In genomic region chr6:38916571-38916970, GRCm38 (mm10) we compare ENCODE assay signal across 20 mouse cellular contexts. TPM values are rescaled to one million over a fixed set of nuclear protein-coding genes. Genes with fewer than 3 reads are reported as not detected.
DNase-seq lines count a peak whose midpoint lies in the region; ATAC-seq and TF ChIP-seq lines count a peak whose summit lies in the region.
"Had no signal": no experiment of that assay in that cellular context is flagged by ENCODE, and none has a peak within 500 bp of the region (broad histone marks: within the 10 kb centered on the region; RNA-seq: fewer than 3 reads in every experiment).

No protein-coding gene starts in this region.

- H3K27me3 ChIP-seq in liver, embryonic 11.5 days (replicated peaks; ENCODE audit: control insufficient read depth, insufficient read depth, low read length): 0 out of 2 replicates have a peak, but pooled peaks cover 2% of the 10 kb centered on the region
- no peaks in the 10 kb centered on the region for H3K27me3 ChIP-seq in liver, embryonic 15.5 days
- H3K27me3 ChIP-seq: forebrain, embryonic 12.5 days; heart, embryonic 12.5 days had no signal

- 0 out of 2 replicates have a peak, but pooled peaks have one; percentile 28 for ATAC-seq in erythroblast, adult 5-6 weeks (replicated peaks; ENCODE audit: low FRiP score, poor library complexity, severe bottlenecking)
- 0 out of 2 replicates have a peak, but pooled peaks have one; percentile 43 for ATAC-seq in liver, embryonic 11.5 days (replicated peaks; ENCODE audit: low FRiP score)
- ATAC-seq in liver, embryonic 15.5 days (ENCODE audit: insufficient read depth): peak; percentile 25
- ATAC-seq: forebrain, embryonic 16.5 days had no signal

- H3K9me3 ChIP-seq in liver, embryonic 11.5 days (ENCODE audit: control insufficient read depth, low read length): no peaks in the 10 kb centered on the region
- no peaks in the 10 kb centered on the region for H3K9me3 ChIP-seq in liver, embryonic 15.5 days (replicated peaks)
- H3K9me3 ChIP-seq: embryonic facial prominence, embryonic 10.5 days; forebrain, embryonic 12.5 days; heart, embryonic 12.5 days; hindbrain, embryonic 10.5 days had no signal

- peaks cover 12% of the 10 kb centered on the region for H3K4me1 ChIP-seq in bone marrow, adult 2 months (ENCODE audit: control insufficient read depth, insufficient read depth, low read length)
- H3K4me1 ChIP-seq in liver, embryonic 11.5 days (replicated peaks; ENCODE audit: control insufficient read depth, insufficient read depth, low read length): peaks cover 80% of the 10 kb centered on the region
- H3K4me1 ChIP-seq in liver, embryonic 15.5 days (replicated peaks): peaks cover 100% of the 10 kb centered on the region

- no peak overlapping the region for H3K4me3 ChIP-seq in bone marrow, adult 2 months (replicated peaks; ENCODE audit: control insufficient read depth, low read depth, low read length)
- H3K4me3 ChIP-seq in liver, embryonic 11.5 days (ENCODE audit: low read depth, low read length): no peak overlapping the region
- peak overlapping the region; percentile 29; the same call in 1 of the 2 replicates for H3K4me3 ChIP-seq in liver, embryonic 15.5 days (replicated peaks)
- H3K4me3 ChIP-seq: embryonic facial prominence, embryonic 10.5 days; forebrain, embryonic 12.5 days; heart, adult 2 months; heart, embryonic 12.5 days; hindbrain, embryonic 10.5 days had no signal

- no peak for TF ChIP-seq POLR2A in bone marrow, adult 2 months (IDR thresholded peaks at IDR 0.05; ENCODE audit: borderline replicate concordance, control insufficient read depth, low read depth, low read length)

- no peaks in the 10 kb centered on the region for H3K36me3 ChIP-seq in liver, embryonic 11.5 days (ENCODE audit: control insufficient read depth, insufficient read depth, low read length)
- no peaks in the 10 kb centered on the region for H3K36me3 ChIP-seq in liver, embryonic 15.5 days (replicated peaks)
- H3K36me3 ChIP-seq: embryonic facial prominence, embryonic 10.5 days; forebrain, embryonic 12.5 days; heart, embryonic 12.5 days; hindbrain, embryonic 10.5 days had no signal

- 0 out of 2 replicates have a peak overlapping the region, but pooled peaks have one; percentile 15 for H3K9ac ChIP-seq in liver, embryonic 11.5 days (ENCODE audit: low read depth, low read length)
- peak overlapping the region; percentile 52 for H3K9ac ChIP-seq in liver, embryonic 15.5 days
- H3K9ac ChIP-seq: forebrain, embryonic 12.5 days; heart, embryonic 12.5 days; hindbrain, embryonic 14.5 days had no signal

- WGBS in bone marrow, adult 2 months: 67% methylated on average over 4 of the region's 4 CpGs
- WGBS in liver, embryonic 11.5 days: 41% methylated on average over 4 of the region's 4 CpGs
- WGBS in liver, embryonic 15.5 days (ENCODE audit: insufficient replicate concordance): 16% methylated on average over 4 of the region's 4 CpGs

- DNase-seq in liver, embryonic 11.5 days (ENCODE audit: low spot score): no peak
- no peak for DNase-seq in spleen, postnatal 4 days (ENCODE audit: low spot score in 2 of 2)
- no peak for DNase-seq in heart, adult 8-10 months (ENCODE audit: low spot score)
- DNase-seq in adrenal gland, postnatal 36 days: no peak
- DNase-seq in right cerebral cortex, postnatal 4 days: no peak
- DNase-seq: adrenal gland, postnatal 10 days; cerebellum, adult 2 months; cerebellum, postnatal 10 days; gastrocnemius, postnatal 10 days; heart, adult 2 months had no signal

- H3K27ac ChIP-seq in bone marrow, adult 2 months (ENCODE audit: control insufficient read depth, insufficient read depth, low read depth, low read length, poor library complexity): peak overlapping the region; percentile 45; the same call in 1 of the 2 replicates
- peak overlapping the region; percentile 28; the same call in 1 of the 2 replicates for H3K27ac ChIP-seq in liver, embryonic 11.5 days (ENCODE audit: low read depth, low read length)
- H3K27ac ChIP-seq in liver, embryonic 15.5 days (replicated peaks): peak overlapping the region; percentile 100
- H3K27ac ChIP-seq: embryonic facial prominence, embryonic 10.5 days; forebrain, embryonic 12.5 days; heart, adult 2 months; hindbrain, embryonic 10.5 days; hindbrain, embryonic 14.5 days had no signal

- peak overlapping the region; percentile 45 for H3K4me2 ChIP-seq in liver, embryonic 11.5 days
- H3K4me2 ChIP-seq in liver, embryonic 15.5 days: peak overlapping the region; percentile 68
- H3K4me2 ChIP-seq: forebrain, embryonic 12.5 days; heart, embryonic 12.5 days; hindbrain, embryonic 14.5 days had no signal

- no peak for TF ChIP-seq CTCF in bone marrow, adult 2 months (IDR thresholded peaks at IDR 0.05; ENCODE audit: control insufficient read depth, insufficient read depth, low read length)

RNA-seq across cellular contexts. Expression of gene Hipk2, which starts 40.6 kb away (rescaled TPM):
- 23.4 and 39.5 TPM in 2 replicates for polyA plus RNA-seq in bone marrow, adult 2 months (2011; ENCODE audit: insufficient read depth, insufficient read length, low replicate concordance, missing spikeins)
- 127 and 168 TPM in 2 replicates for total RNA-seq in erythroblast, adult 5-6 weeks (2015; ENCODE audit: low replicate concordance)
- total RNA-seq in erythroblast, adult 5-6 weeks (2017; ENCODE audit: low replicate concordance): 72.9 and 90.6 TPM in 2 replicates
- polyA plus RNA-seq in liver, embryonic 11.5 days (2014; fragmentation: Nextera tagmentation; extraction: Ambion mirVana): 21.4 and 27.4 TPM in 2 replicates
- 18.0 and 23.4 TPM in 2 replicates for polyA plus RNA-seq in liver, embryonic 15.5 days (2015; fragmentation: Nextera tagmentation; extraction: Ambion mirVana)
- 100 to 1,000 TPM in 3 of 4 experiments, 10 to 100 TPM in 1; 94.2 to 109 (median 105) TPM for total RNA-seq in heart, adult 8-10 months (2022)
- total RNA-seq in adrenal gland, postnatal 36 days (2021): 100 to 1,000 TPM; 126 to 136 TPM

RNA-seq across cellular contexts. Expression of gene Tbxas1, which starts 41.4 kb away (rescaled TPM):
- 25.1 and 59.7 TPM in 2 replicates for polyA plus RNA-seq in bone marrow, adult 2 months (2011; ENCODE audit: insufficient read depth, insufficient read length, low replicate concordance, missing spikeins)
- 55.9 and 63.7 TPM in 2 replicates for total RNA-seq in erythroblast, adult 5-6 weeks (2015; ENCODE audit: low replicate concordance)
- total RNA-seq in erythroblast, adult 5-6 weeks (2017; ENCODE audit: low replicate concordance): 83.5 and 85.7 TPM in 2 replicates
- 11.5 and 12.0 TPM in 2 replicates for polyA plus RNA-seq in liver, embryonic 11.5 days (2014; fragmentation: Nextera tagmentation; extraction: Ambion mirVana)
- polyA plus RNA-seq in liver, embryonic 15.5 days (2015; fragmentation: Nextera tagmentation; extraction: Ambion mirVana): 9.0 and 10.4 TPM in 2 replicates
- total RNA-seq in heart, adult 8-10 months (2022): 1 to 10 TPM in 3 of 4 experiments, under 1 TPM in 1; 0.87 to 3.9 (median 1.6) TPM
- 1 to 10 TPM; 5.6 to 9.5 TPM for total RNA-seq in adrenal gland, postnatal 36 days (2021)
- total RNA-seq: ES-E14 had no signal

Comparison
In these comparisons a context has a peak if more than half of its experiments do, and no peak if none do; other contexts are left out.
1. H3K27ac ChIP-seq: peak in every context shown above with its lines; median percentile 100 in liver, embryonic 15.5 days; 45 in bone marrow, adult 2 months; 28 in liver, embryonic 11.5 days.
2. RNA of gene Tbxas1, which starts 41.4 kb away (total RNA-seq): 55.9 to 85.7 TPM in erythroblast, adult 5-6 weeks; 5.6 to 9.5 TPM in adrenal gland, postnatal 36 days and 0.87 to 3.9 TPM in heart, adult 8-10 months; every median in the first group is over 4 times any median in the second.
3. Peak in every context shown above with its lines, with median percentiles within 50 percentile points of each other: ATAC-seq.